Mouse (Mus musculus): Measurements from ENCODE around the gene Faf2. TPM values are rescaled to one million over a fixed set of nuclear protein-coding genes. Genes with fewer than 3 reads are reported as not detected.
A peak's percentile ranks its signal among the peaks of the same experiment; 100 is the strongest.

Gene Faf2
- total and polyA plus RNA-seq, 3 experiments, result 40.8 to 51.7 (median 43.7) TPM

DNA sequence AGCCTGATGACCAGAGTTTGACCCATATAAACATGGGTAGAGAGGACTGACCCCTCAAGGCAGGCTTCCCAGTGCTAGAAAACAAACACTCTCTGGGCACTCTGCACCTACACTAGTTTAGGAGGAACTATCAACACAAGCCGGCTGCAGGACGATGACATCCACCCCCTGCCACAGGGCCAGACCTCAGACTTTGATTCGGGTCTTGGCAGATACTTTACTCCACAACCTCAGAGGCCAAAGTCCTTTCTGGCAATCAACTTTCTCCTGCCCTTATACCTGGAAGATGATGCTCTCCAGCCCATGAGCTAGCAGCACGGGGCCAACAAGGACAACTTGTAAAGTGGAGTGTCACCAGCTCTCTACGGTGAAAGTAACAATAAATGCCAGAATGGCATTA, 38.7 kb upstream of the Faf2 start:
- dilution Hi-C loops (cut with MboI; ENCODE audit: extremely low pct_ligation_motif_present, extremely low pct_unique_long_range_greater_than_20kb, low sequenced_read_pairs), result no loop called here
- Histone ChIP-seq H3K36me3 (replicated peaks in 1 of 2; ENCODE audit: control insufficient read depth in 1 of 2, insufficient read depth in 1 of 2, low read length in 1 of 2) (peaks cover 52 to 83% of the 10 kb centered on the region in 2 experiments), H3K4me3 (replicated peaks in 1 of 3; ENCODE audit: low read depth in 2 of 3, low read length in 2 of 3, poor library complexity in 1 of 3) (no peak overlapping the region), H3K27me3 (replicated peaks) (no peaks in the 10 kb centered on the region), H3K9ac (ENCODE audit: insufficient read depth, low read depth) (no peak overlapping the region), H3K4me1 (ENCODE audit: control insufficient read depth in 1 of 2, insufficient read depth in 2 of 2) (peaks cover 9 to 25% of the 10 kb centered on the region in 2 experiments; a peak in 3 of 4 replicates), H3K79me2 (replicated peaks; ENCODE audit: control insufficient read depth, extremely low read depth, insufficient read depth, poor library complexity, severe bottlenecking) (peaks cover 5% of the 10 kb centered on the region; the same call in 1 of the 2 replicates), H3K27ac (ENCODE audit: insufficient read depth, low read depth) (no peak overlapping the region), H3K4me2 (ENCODE audit: insufficient read depth, low read depth, poor library complexity, severe bottlenecking) (no peak overlapping the region), H3K9me3 (replicated peaks; ENCODE audit: low read length) (no peaks in the 10 kb centered on the region)
- in situ Hi-C loops (cut with MboI; ENCODE audit: low pct_ligation_motif_present, low pct_unique_long_range_greater_than_20kb, low sequenced_read_pairs), result no loop called here
- TF ChIP-seq UBTF (IDR thresholded peaks at IDR 0.05; ENCODE audit: low read depth, low read length) (no peak), EP300 (IDR thresholded peaks at IDR 0.05; ENCODE audit: low read length) (no peak), NRF1 (IDR thresholded peaks at IDR 0.05; ENCODE audit: low read depth, low read length) (no peak), ZKSCAN1 (IDR thresholded peaks at IDR 0.05; ENCODE audit: borderline replicate concordance, low read depth, low read length) (no peak), HCFC1 (IDR thresholded peaks at IDR 0.05; ENCODE audit: low read depth, low read length) (no peak)
- DNase-seq (ENCODE audit: extremely low read depth), result no peak

DNA sequence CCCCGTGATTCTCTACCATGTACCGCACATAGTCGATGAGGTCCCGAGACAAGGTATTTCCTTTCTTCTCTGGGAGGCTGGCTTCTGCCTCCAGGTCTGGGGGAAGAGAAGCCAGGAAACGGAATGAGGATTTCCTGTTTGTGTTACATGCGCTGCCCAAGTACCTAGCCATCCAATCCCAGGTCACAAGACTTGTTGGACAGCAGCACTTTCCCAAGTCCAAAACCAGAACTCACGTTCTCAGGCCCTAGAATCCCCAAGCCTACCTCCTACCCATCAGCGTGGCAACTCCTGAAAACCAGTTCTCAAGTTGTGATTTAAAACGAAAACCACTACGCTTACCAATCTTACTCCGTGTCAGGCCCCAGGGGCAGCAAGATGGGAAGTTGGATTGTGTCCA, 35.8 kb upstream of the Faf2 start:
- in situ Hi-C loops (cut with MboI; ENCODE audit: low pct_ligation_motif_present, low pct_unique_long_range_greater_than_20kb, low sequenced_read_pairs), result no loop called here
- no peak overlapping the region for H3K4me3 ChIP-seq (replicated peaks in 1 of 3; ENCODE audit: low read depth in 2 of 3, low read length in 2 of 3, poor library complexity in 1 of 3)

DNA sequence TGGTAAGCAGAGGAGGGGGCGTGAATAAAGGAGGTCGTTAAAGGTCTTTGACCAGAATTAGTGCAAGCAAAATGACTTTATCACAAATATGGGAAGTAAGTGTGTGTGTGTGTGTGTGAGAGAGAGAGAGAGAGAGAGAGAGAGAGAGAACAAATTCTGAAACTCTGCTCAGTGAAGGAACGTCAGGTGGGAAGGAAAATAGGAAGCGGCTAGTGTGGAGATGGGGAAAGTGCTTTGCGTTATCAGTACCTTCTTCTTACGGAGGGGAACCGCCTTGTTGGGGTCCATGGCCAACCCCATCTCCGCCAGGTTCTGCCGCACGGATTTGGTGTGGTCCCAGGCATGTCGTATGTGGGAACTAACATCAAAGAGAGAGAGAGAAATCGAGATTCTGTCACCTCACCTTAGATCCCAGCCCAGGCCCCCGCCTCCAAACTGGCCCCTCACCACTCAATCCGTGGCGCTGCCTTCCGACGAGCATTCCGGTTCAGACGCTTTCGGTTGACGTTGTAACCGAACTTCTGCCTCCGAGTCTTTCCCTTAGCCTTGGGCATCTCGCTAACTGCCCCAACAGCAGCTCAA, 32.1 kb upstream of the Faf2 start:
- Histone ChIP-seq H3K4me3 (replicated peaks in 1 of 3; ENCODE audit: low read depth in 2 of 3, low read length in 2 of 3, poor library complexity in 1 of 3) (peak overlapping the region; percentile 67 to 99 (median 79)), H3K36me3 (replicated peaks in 1 of 2; ENCODE audit: control insufficient read depth in 1 of 2, insufficient read depth in 1 of 2, low read length in 1 of 2) (peaks cover 19 to 68% of the 10 kb centered on the region in 2 experiments), H3K9me3 (replicated peaks; ENCODE audit: low read length) (no peaks in the 10 kb centered on the region), H3K79me2 (replicated peaks; ENCODE audit: control insufficient read depth, extremely low read depth, insufficient read depth, poor library complexity, severe bottlenecking) (peaks cover 28% of the 10 kb centered on the region), H3K4me2 (ENCODE audit: insufficient read depth, low read depth, poor library complexity, severe bottlenecking) (peak overlapping the region; percentile 63), H3K4me1 (ENCODE audit: control insufficient read depth in 1 of 2, insufficient read depth in 2 of 2) (peaks cover 7 to 32% of the 10 kb centered on the region in 2 experiments), H3K9ac (ENCODE audit: insufficient read depth, low read depth) (peak overlapping the region; percentile 70), H3K27me3 (replicated peaks) (no peaks in the 10 kb centered on the region), H3K27ac (ENCODE audit: insufficient read depth, low read depth) (peak overlapping the region; percentile 22)
- no peak for TF ChIP-seq SIN3A (IDR thresholded peaks at IDR 0.05; ENCODE audit: low read length)
- peak; percentile 36; the same call in 1 of the 2 replicates for TF ChIP-seq CHD2 (IDR thresholded peaks at IDR 0.05; ENCODE audit: low read length)
- in situ Hi-C loops (cut with MboI; ENCODE audit: low pct_ligation_motif_present, low pct_unique_long_range_greater_than_20kb, low sequenced_read_pairs) (no loop called here), dilution Hi-C loops (cut with MboI; ENCODE audit: extremely low pct_ligation_motif_present, extremely low pct_unique_long_range_greater_than_20kb, low sequenced_read_pairs) (no loop called here)
- DNase-seq (ENCODE audit: extremely low read depth), result no peak

More for the DNA sequence above, 35.8 kb upstream of the Faf2 start:
- no peak for DNase-seq (ENCODE audit: extremely low read depth)
- no peaks in the 10 kb centered on the region for H3K27me3 ChIP-seq (replicated peaks)
- H3K4me2 ChIP-seq (ENCODE audit: insufficient read depth, low read depth, poor library complexity, severe bottlenecking), result no peak overlapping the region
- peaks cover 50 to 76% of the 10 kb centered on the region in 2 experiments for H3K36me3 ChIP-seq (replicated peaks in 1 of 2; ENCODE audit: control insufficient read depth in 1 of 2, insufficient read depth in 1 of 2, low read length in 1 of 2)
- peaks cover 5 to 20% of the 10 kb centered on the region in 2 experiments for H3K4me1 ChIP-seq (ENCODE audit: control insufficient read depth in 1 of 2, insufficient read depth in 2 of 2)
- no peaks in the 10 kb centered on the region for H3K9me3 ChIP-seq (replicated peaks; ENCODE audit: low read length)
- dilution Hi-C loops (cut with MboI; ENCODE audit: extremely low pct_ligation_motif_present, extremely low pct_unique_long_range_greater_than_20kb, low sequenced_read_pairs), result no loop called here
- no peak for TF ChIP-seq USF1 (IDR thresholded peaks at IDR 0.05; ENCODE audit: low read depth, low read length)
- no peak for TF ChIP-seq GABPA (IDR thresholded peaks at IDR 0.05; ENCODE audit: insufficient replicate concordance, low read depth, low read length)
- no peak for TF ChIP-seq RCOR1 (conservative IDR thresholded peaks at IDR 0.05; ENCODE audit: low read depth, low read length)
- TF ChIP-seq ELF1 (IDR thresholded peaks at IDR 0.05; ENCODE audit: low read depth, low read length), result no peak
- TF ChIP-seq MYC (IDR thresholded peaks at IDR 0.05; ENCODE audit: low read depth, low read length), result no peak
- no peak for TF ChIP-seq SMC3 (IDR thresholded peaks at IDR 0.05; ENCODE audit: low read depth, low read length)
- no peak for TF ChIP-seq NELFE (IDR thresholded peaks at IDR 0.05; ENCODE audit: low read depth, low read length)
- no peak for TF ChIP-seq BHLHE40 (IDR thresholded peaks at IDR 0.05; ENCODE audit: low read depth, low read length)
- no peak for TF ChIP-seq ETS1 (conservative IDR thresholded peaks at IDR 0.05; ENCODE audit: low read depth, low read length)
- TF ChIP-seq POLR2AphosphoS2 (IDR thresholded peaks at IDR 0.05; ENCODE audit: low read depth, low read length), result no peak
- no peak for TF ChIP-seq RAD21 (IDR thresholded peaks at IDR 0.05; ENCODE audit: low read depth, low read length)
- TF ChIP-seq JUND (conservative IDR thresholded peaks at IDR 0.05; ENCODE audit: low read depth, low read length), result no peak
- TF ChIP-seq USF2 (conservative IDR thresholded peaks at IDR 0.05; ENCODE audit: low read depth, low read length), result no peak
- no peak for TF ChIP-seq ZNF384 (IDR thresholded peaks at IDR 0.05; ENCODE audit: low read depth, low read length)
- no peak for TF ChIP-seq MEF2A (IDR thresholded peaks at IDR 0.05; ENCODE audit: borderline replicate concordance, low read depth, low read length)
- no peak for TF ChIP-seq UBTF (IDR thresholded peaks at IDR 0.05; ENCODE audit: low read depth, low read length)
- TF ChIP-seq JUN (IDR thresholded peaks at IDR 0.05; ENCODE audit: insufficient read depth, low read depth, low read length), result no peak
- no peak for TF ChIP-seq ZMIZ1 (IDR thresholded peaks at IDR 0.05; ENCODE audit: low read depth, low read length)
- no peak for TF ChIP-seq POLR2A (IDR thresholded peaks at IDR 0.05; ENCODE audit: low read depth, low read length)
- H3K9ac ChIP-seq (ENCODE audit: insufficient read depth, low read depth), result no peak overlapping the region
- no peak overlapping the region for H3K27ac ChIP-seq (ENCODE audit: insufficient read depth, low read depth)
- H3K79me2 ChIP-seq (replicated peaks; ENCODE audit: control insufficient read depth, extremely low read depth, insufficient read depth, poor library complexity, severe bottlenecking), result peaks cover 23% of the 10 kb centered on the region

All from CH12.LX (cell line).